ENCODE assay signal across 25 mouse cellular contexts in genomic region chr14:86926827-86927226, GRCm38 (mm10).
DNase-seq lines count a peak whose midpoint lies in the region; ATAC-seq and TF ChIP-seq lines count a peak whose summit lies in the region.
"Had no signal": no experiment of that assay in that cellular context is flagged by ENCODE, and none has a peak within 500 bp of the region (broad histone marks: within the 10 kb centered on the region; RNA-seq: fewer than 3 reads in every experiment).

No protein-coding gene starts in this region.

- no peak overlapping the region for H3K9ac ChIP-seq in forebrain, embryonic 11.5 days (ENCODE audit: low read length)
- H3K9ac ChIP-seq in forebrain, embryonic 15.5 days (replicated peaks), result no peak overlapping the region
- no peak overlapping the region for H3K9ac ChIP-seq in midbrain, embryonic 11.5 days (ENCODE audit: low read length)
- H3K9ac ChIP-seq in midbrain, embryonic 13.5 days (replicated peaks), result no peak overlapping the region
- H3K9ac ChIP-seq in forebrain, postnatal 0 days, result no peak overlapping the region
- no peak overlapping the region for H3K9ac ChIP-seq in hindbrain, embryonic 13.5 days
- H3K9ac ChIP-seq: embryonic facial prominence, embryonic 13.5 days; hindbrain, embryonic 12.5 days; intestine, embryonic 15.5 days had no signal

- H3K27ac ChIP-seq in forebrain, embryonic 11.5 days (ENCODE audit: low read depth, low read length), result no peak overlapping the region
- H3K27ac ChIP-seq in forebrain, embryonic 15.5 days (replicated peaks), result no peak overlapping the region
- H3K27ac ChIP-seq in midbrain, embryonic 11.5 days (ENCODE audit: low read depth, low read length), result no peak overlapping the region
- no peak overlapping the region for H3K27ac ChIP-seq in midbrain, embryonic 13.5 days
- no peak overlapping the region for H3K27ac ChIP-seq in forebrain, postnatal 0 days (ENCODE audit: low read depth, low read length)
- H3K27ac ChIP-seq in hindbrain, embryonic 13.5 days, result no peak overlapping the region
- H3K27ac ChIP-seq: embryonic facial prominence, embryonic 13.5 days; hindbrain, embryonic 12.5 days; intestine, embryonic 15.5 days had no signal

- TF ChIP-seq POLR2A in brain, embryonic 14.5 days (IDR thresholded peaks at IDR 0.05; ENCODE audit: borderline replicate concordance, extremely low read depth, insufficient read depth, insufficient read length, poor library complexity, severe bottlenecking), result no peak

- no peak for DNase-seq in forebrain, embryonic 11.5 days (ENCODE audit: low spot score)
- DNase-seq in midbrain, embryonic 11.5 days (ENCODE audit: low spot score, missing footprints), result peak; percentile 86
- DNase-seq in brain, embryonic 14.5 days (ENCODE audit: low read depth), result peak; percentile 49
- peak; percentile 14 for DNase-seq in forebrain, postnatal 0 days
- DNase-seq: adrenal gland, postnatal 10 days; adrenal gland, postnatal 36 days; B cell, adult 2 months; cerebellum, adult 11 months; cerebellum, adult 2 months; cerebellum, adult 9-11 months; cerebellum, postnatal 25 days; gastrocnemius, postnatal 36 days; heart, adult 11 months; kidney, adult 11 months had no signal

- ATAC-seq in forebrain, embryonic 11.5 days (replicated peaks; ENCODE audit: low FRiP score), result peak; percentile 55
- ATAC-seq in forebrain, embryonic 15.5 days (replicated peaks), result no peak
- no peak for ATAC-seq in midbrain, embryonic 11.5 days (ENCODE audit: low FRiP score)
- no peak for ATAC-seq in midbrain, embryonic 13.5 days
- no peak for ATAC-seq in forebrain, postnatal 0 days
- no peak for ATAC-seq in hindbrain, embryonic 13.5 days (ENCODE audit: low FRiP score)
- ATAC-seq: hindbrain, embryonic 16.5 days; intestine, embryonic 15.5 days; Patski had no signal

- H3K9me3 ChIP-seq in forebrain, embryonic 11.5 days (ENCODE audit: control insufficient read depth, low read length), result no peaks in the 10 kb centered on the region
- no peaks in the 10 kb centered on the region for H3K9me3 ChIP-seq in forebrain, embryonic 15.5 days
- H3K9me3 ChIP-seq in midbrain, embryonic 11.5 days (ENCODE audit: control insufficient read depth, low read length), result no peaks in the 10 kb centered on the region
- H3K9me3 ChIP-seq in midbrain, embryonic 13.5 days, result no peaks in the 10 kb centered on the region
- no peaks in the 10 kb centered on the region for H3K9me3 ChIP-seq in forebrain, postnatal 0 days (ENCODE audit: low read length)
- no peaks in the 10 kb centered on the region for H3K9me3 ChIP-seq in hindbrain, embryonic 13.5 days
- H3K9me3 ChIP-seq: embryonic facial prominence, embryonic 13.5 days; G1E; hindbrain, embryonic 12.5 days; intestine, embryonic 15.5 days had no signal

- H3K4me1 ChIP-seq in forebrain, embryonic 11.5 days (replicated peaks; ENCODE audit: control insufficient read depth, insufficient read depth, low read length), result no peaks in the 10 kb centered on the region; the same call in 1 of the 2 replicates
- H3K4me1 ChIP-seq in forebrain, embryonic 15.5 days, result 0 out of 2 replicates have a peak, but pooled peaks cover 4% of the 10 kb centered on the region
- H3K4me1 ChIP-seq in midbrain, embryonic 11.5 days (ENCODE audit: control insufficient read depth, insufficient read depth, low read length), result no peaks in the 10 kb centered on the region
- no peaks in the 10 kb centered on the region for H3K4me1 ChIP-seq in midbrain, embryonic 13.5 days (replicated peaks)
- H3K4me1 ChIP-seq in forebrain, postnatal 0 days (ENCODE audit: insufficient read depth), result no peaks in the 10 kb centered on the region
- H3K4me1 ChIP-seq in hindbrain, embryonic 13.5 days (replicated peaks), result no peaks in the 10 kb centered on the region
- H3K4me1 ChIP-seq: embryonic facial prominence, embryonic 13.5 days; hindbrain, embryonic 12.5 days; intestine, embryonic 15.5 days had no signal

- H3K4me3 ChIP-seq in forebrain, embryonic 11.5 days (ENCODE audit: low read depth, low read length), result no peak overlapping the region
- H3K4me3 ChIP-seq in forebrain, embryonic 15.5 days, result no peak overlapping the region
- no peak overlapping the region for H3K4me3 ChIP-seq in midbrain, embryonic 11.5 days (ENCODE audit: low read depth, low read length)
- no peak overlapping the region for H3K4me3 ChIP-seq in midbrain, embryonic 13.5 days (replicated peaks)
- no peak overlapping the region for H3K4me3 ChIP-seq in forebrain, postnatal 0 days (ENCODE audit: low read depth, low read length)
- no peak overlapping the region for H3K4me3 ChIP-seq in hindbrain, embryonic 13.5 days
- H3K4me3 ChIP-seq: embryonic facial prominence, embryonic 13.5 days; hindbrain, embryonic 12.5 days; intestine, embryonic 15.5 days had no signal

- TF ChIP-seq CTCF in brain, embryonic 14.5 days (IDR thresholded peaks at IDR 0.05; ENCODE audit: borderline replicate concordance, extremely low read depth, insufficient read depth, insufficient read length), result no peak
- no peak for TF ChIP-seq CTCF in forebrain, postnatal 0 days (IDR thresholded peaks at IDR 0.05; ENCODE audit: low read depth)

- H3K4me2 ChIP-seq in forebrain, embryonic 11.5 days (ENCODE audit: low read depth, low read length, severe bottlenecking), result no peak overlapping the region
- H3K4me2 ChIP-seq in forebrain, embryonic 15.5 days (replicated peaks), result no peak overlapping the region
- H3K4me2 ChIP-seq in midbrain, embryonic 11.5 days, result no peak overlapping the region
- H3K4me2 ChIP-seq in midbrain, embryonic 13.5 days (replicated peaks), result no peak overlapping the region
- no peak overlapping the region for H3K4me2 ChIP-seq in forebrain, postnatal 0 days (ENCODE audit: low read depth)
- H3K4me2 ChIP-seq in hindbrain, embryonic 13.5 days, result no peak overlapping the region
- H3K4me2 ChIP-seq: embryonic facial prominence, embryonic 13.5 days; heart, embryonic 11.5 days; hindbrain, embryonic 12.5 days; intestine, embryonic 15.5 days had no signal

- 28% methylated on average over 7 of the region's 7 CpGs for WGBS in forebrain, embryonic 11.5 days
- 3% methylated on average over 7 of the region's 7 CpGs for WGBS in forebrain, embryonic 15.5 days
- WGBS in midbrain, embryonic 11.5 days, result 49% methylated on average over 7 of the region's 7 CpGs
- WGBS in midbrain, embryonic 13.5 days, result 24% methylated on average over 7 of the region's 7 CpGs
- WGBS in forebrain, postnatal 0 days, result 10% methylated on average over 7 of the region's 7 CpGs
- WGBS in hindbrain, embryonic 13.5 days, result 83% methylated on average over 7 of the region's 7 CpGs

- no peaks in the 10 kb centered on the region for H3K27me3 ChIP-seq in forebrain, embryonic 11.5 days (ENCODE audit: control insufficient read depth, insufficient read depth, low read length)
- no peaks in the 10 kb centered on the region for H3K27me3 ChIP-seq in forebrain, embryonic 15.5 days
- H3K27me3 ChIP-seq in midbrain, embryonic 11.5 days (ENCODE audit: control insufficient read depth, insufficient read depth, low read length), result no peaks in the 10 kb centered on the region
- H3K27me3 ChIP-seq in midbrain, embryonic 13.5 days, result no peaks in the 10 kb centered on the region
- H3K27me3 ChIP-seq in forebrain, postnatal 0 days (ENCODE audit: insufficient read depth, low read length), result no peaks in the 10 kb centered on the region
- H3K27me3 ChIP-seq in hindbrain, embryonic 13.5 days, result no peaks in the 10 kb centered on the region
- H3K27me3 ChIP-seq: CH12.LX; embryonic facial prominence, embryonic 13.5 days; hindbrain, embryonic 12.5 days; intestine, embryonic 15.5 days; Patski had no signal

- no peaks in the 10 kb centered on the region for H3K36me3 ChIP-seq in forebrain, embryonic 11.5 days (ENCODE audit: control insufficient read depth, insufficient read depth, low read length)
- no peaks in the 10 kb centered on the region for H3K36me3 ChIP-seq in forebrain, embryonic 15.5 days
- H3K36me3 ChIP-seq in midbrain, embryonic 11.5 days (ENCODE audit: control insufficient read depth, insufficient read depth, low read length), result no peaks in the 10 kb centered on the region
- H3K36me3 ChIP-seq in midbrain, embryonic 13.5 days, result no peaks in the 10 kb centered on the region
- H3K36me3 ChIP-seq in forebrain, postnatal 0 days (ENCODE audit: insufficient read depth), result no peaks in the 10 kb centered on the region
- H3K36me3 ChIP-seq in hindbrain, embryonic 13.5 days, result no peaks in the 10 kb centered on the region
- H3K36me3 ChIP-seq: embryonic facial prominence, embryonic 13.5 days; hindbrain, embryonic 12.5 days; intestine, embryonic 15.5 days had no signal
